Mouse (Mus musculus) inflammation-experienced regulatory T-cells, adult 16 weeks (primary cell): ENCODE data around the gene Arrb2. TPM values are rescaled to one million over a fixed set of nuclear protein-coding genes. Genes with fewer than 3 reads are reported as not detected.

Experiments
- polyA plus RNA-seq: library from polyadenylated mRNA; unstranded; fragments of 100-300 nt; shearing (Covaris generic); gene quantifications from one replicate; pipeline ENCODE4 v1.2.1, GENCODE M21; 2017

The Arrb2 gene
- 168 TPM for polyA plus RNA-seq

DNA sequence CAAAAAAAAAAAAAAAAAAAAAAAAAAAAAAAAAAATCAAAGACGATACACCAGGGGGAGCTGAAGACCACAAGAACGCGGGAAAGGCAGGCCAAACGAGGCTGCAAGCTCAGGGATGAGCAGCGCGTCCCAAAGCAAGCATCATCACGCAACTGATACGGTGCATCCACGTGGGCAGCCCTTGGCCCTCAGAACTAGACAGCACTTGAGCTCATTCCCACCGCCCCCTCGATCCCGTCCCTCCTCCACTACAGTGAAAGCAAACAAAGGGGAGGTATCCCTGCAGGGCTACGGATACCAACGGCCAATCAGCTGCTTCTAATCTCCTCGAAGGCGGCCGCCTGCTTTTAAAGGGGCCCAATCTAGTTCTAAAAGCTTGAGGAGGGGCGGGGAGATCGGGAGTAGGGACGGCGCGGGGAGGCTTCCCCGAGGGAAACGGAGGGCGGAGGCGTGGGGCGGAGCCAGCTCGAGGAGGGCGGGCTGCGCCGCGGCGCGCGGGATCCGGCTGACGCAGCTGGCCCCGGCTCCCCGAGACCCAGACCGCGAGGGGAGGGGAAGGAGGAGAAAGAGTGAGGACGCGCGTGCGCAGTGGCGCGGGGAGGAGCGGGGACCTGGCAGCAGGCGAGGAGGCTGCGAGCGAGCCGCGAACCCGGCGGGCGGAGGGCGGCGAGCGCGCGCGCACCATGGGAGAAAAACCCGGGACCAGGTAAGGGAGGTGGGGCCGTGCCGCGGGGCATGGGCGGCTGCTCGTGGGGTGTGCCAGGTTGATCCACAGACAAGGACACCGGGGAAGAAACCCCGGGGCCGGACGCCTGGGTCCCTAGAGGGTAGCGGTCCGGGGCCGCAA, at the start of gene Arrb2:
TSS of gene Arrb2 (plus strand) at position 588 of the 847 bp plus-strand sequence.

DNA sequence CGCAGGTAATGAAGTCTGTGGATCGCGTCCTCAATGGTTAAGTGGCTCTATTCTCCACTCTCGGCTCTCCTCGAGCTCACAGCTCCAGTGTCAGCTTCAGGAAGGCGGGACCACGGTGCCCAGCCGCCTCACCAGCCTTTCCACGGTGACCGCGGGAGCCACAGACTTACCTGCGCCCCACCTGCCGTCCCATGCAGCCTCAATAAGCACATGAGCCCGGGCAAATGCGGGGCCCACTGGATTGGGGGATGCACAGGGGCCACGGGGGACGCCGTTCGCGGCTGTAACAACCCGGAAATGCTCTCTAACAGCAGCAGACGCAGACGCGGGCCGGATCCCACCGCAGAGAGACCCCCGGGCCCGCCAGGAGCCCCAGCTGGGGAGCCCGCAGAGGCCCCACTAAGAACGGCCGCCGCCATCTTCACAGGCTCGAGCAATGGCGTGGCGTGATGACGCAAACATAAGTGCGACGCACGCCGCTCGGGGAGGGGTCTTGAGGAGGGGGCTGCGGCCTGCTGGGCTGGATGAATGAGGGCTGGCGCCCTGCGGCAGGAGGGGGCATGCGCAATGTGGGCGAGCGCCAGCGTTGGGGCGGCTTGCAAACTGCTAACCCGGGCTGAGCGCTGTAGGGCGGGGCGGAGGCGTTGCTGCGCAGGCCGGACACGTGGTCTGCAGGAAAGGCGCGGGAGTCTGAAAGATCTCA, 22.7 kb upstream of the Arrb2 start, which contains the start of gene Pelp1:
TSS of gene Pelp1 (minus strand) at position 438 of the 703 bp plus-strand sequence.

DNA sequence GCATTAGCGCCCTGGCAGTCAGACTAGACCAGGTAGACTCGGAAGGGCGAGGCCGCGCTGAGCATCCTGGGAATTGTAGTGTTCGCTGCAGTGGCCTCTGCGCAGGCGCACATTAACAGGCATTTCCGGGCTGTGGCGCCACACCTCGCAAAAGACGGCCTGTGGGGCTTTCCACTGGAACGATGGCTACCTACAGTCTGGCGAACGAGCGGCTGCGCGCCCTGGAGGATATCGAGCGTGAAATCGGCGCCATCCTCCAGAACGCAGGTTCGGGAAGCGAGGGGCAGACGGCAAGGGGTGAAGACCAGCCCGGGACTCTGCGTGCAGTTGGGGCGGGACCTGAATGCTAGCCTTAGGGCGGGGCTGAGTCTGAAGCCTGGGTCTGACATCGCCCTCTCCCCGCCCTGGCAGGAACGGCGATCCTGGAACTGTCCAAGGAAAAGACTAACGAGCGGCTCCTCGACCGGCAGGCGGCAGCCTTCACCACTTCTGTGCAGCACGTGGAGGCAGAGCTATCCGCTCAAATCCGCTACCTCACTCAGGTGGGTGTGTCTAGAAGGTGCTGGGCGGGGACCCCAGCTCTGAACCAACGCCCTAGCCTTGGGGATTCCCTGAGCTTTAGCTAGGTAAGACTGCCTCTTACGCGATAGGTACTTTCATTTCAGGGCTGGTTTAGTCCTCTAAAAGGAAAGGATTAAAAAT, 19.5 kb downstream of the Arrb2 start, which contains the start of gene Med11:
TSS of gene Med11 (plus strand) at position 123 of the 702 bp plus-strand sequence.

GRCm38 (mm10) chr11:70458688-70459600, 26.5 kb downstream of the Arrb2 start, which contains the start of gene Zmynd15:
TSS of gene Zmynd15 (plus strand) at chr11:70459433.

GRCm38 (mm10) chr11:70459601-70460101, 27.2 kb downstream of the Arrb2 start, which contains the start of gene Cxcl16:
TSS of gene Cxcl16 (minus strand) at chr11:70459984.

Other genes with a start within 250 kb of the Arrb2 start
- 0.94 TPM for gene Slc16a11, start 219.9 kb upstream of the Arrb2 start, polyA plus RNA-seq
- 5.5 TPM for gene Slc16a13, start 211.6 kb upstream of the Arrb2 start, polyA plus RNA-seq
- gene Bcl6b, start 202.8 kb upstream of the Arrb2 start, polyA plus RNA-seq = 0.51 TPM
- 171 TPM for gene 0610010K14Rik, start 194.7 kb upstream of the Arrb2 start, polyA plus RNA-seq
- gene Gm21988, start 192.8 kb upstream of the Arrb2 start, polyA plus RNA-seq = 5.5 TPM
- gene Rnasek, start 192.8 kb upstream of the Arrb2 start, polyA plus RNA-seq = 272 TPM
- not detected for gene Alox12, start 177.3 kb upstream of the Arrb2 start, polyA plus RNA-seq
- not detected for gene Alox12e, start 110.0 kb upstream of the Arrb2 start, polyA plus RNA-seq
- gene Alox15, start 80.6 kb upstream of the Arrb2 start, polyA plus RNA-seq = 0.24 TPM
- gene Pelp1, start 22.6 kb upstream of the Arrb2 start, polyA plus RNA-seq = 11.3 TPM
- gene Med11, start 19.3 kb downstream of the Arrb2 start, polyA plus RNA-seq = 81.3 TPM
- 0.60 TPM for gene Zmynd15, start 26.8 kb downstream of the Arrb2 start, polyA plus RNA-seq
- gene Cxcl16, start 27.3 kb downstream of the Arrb2 start, polyA plus RNA-seq = 0.43 TPM
- 2.6 TPM for gene Tm4sf5, start 72.6 kb downstream of the Arrb2 start, polyA plus RNA-seq
- not detected for gene Vmo1, start 82.0 kb downstream of the Arrb2 start, polyA plus RNA-seq
- gene Gltpd2, start 86.6 kb downstream of the Arrb2 start, polyA plus RNA-seq = not detected
- 402 TPM for gene Psmb6, start 92.7 kb downstream of the Arrb2 start, polyA plus RNA-seq
- not detected for gene Gm40193, start 100.3 kb downstream of the Arrb2 start, polyA plus RNA-seq
- 7.0 TPM for gene Pld2, start 107.4 kb downstream of the Arrb2 start, polyA plus RNA-seq
- gene Mink1, start 130.2 kb downstream of the Arrb2 start, polyA plus RNA-seq = 9.0 TPM
- gene 4930544D05Rik, start 183.2 kb downstream of the Arrb2 start, polyA plus RNA-seq = 0.52 TPM
- gene Chrne, start 186.6 kb downstream of the Arrb2 start, polyA plus RNA-seq = 0.65 TPM
- 0.21 TPM for gene Gp1ba, start 206.5 kb downstream of the Arrb2 start, polyA plus RNA-seq
- gene Rnf167, start 214.6 kb downstream of the Arrb2 start, polyA plus RNA-seq = 466 TPM
- 190 TPM for gene Slc25a11, start 214.8 kb downstream of the Arrb2 start, polyA plus RNA-seq
- 4,689 TPM for gene Pfn1, start 222.0 kb downstream of the Arrb2 start, polyA plus RNA-seq
- gene Eno3, start 224.6 kb downstream of the Arrb2 start, polyA plus RNA-seq = 20.6 TPM
- gene Spag7, start 236.8 kb downstream of the Arrb2 start, polyA plus RNA-seq = 87.0 TPM